Mouse (Mus musculus) intestine, postnatal 0 days (tissue): ENCODE results near the gene Spef1. TPM values are rescaled to one million over a fixed set of nuclear protein-coding genes. Genes with fewer than 3 reads are reported as not detected.

Experiments used
- ATAC-seq: fragments of 200-750 bp; cut with Nextera tagmentation; 2 replicates; pipeline ENCODE4 v1.8.0; 2017; ENCODE audit warnings: mild to moderate bottlenecking, moderate TSS enrichment, moderate library complexity
- H3K27ac ChIP-seq: fragments of 300-500 bp; sonication (generic); 2 replicates; pipeline ENCODE4 v1.5.1; 2014; ENCODE audit warnings: mild to moderate bottlenecking, low read depth, low read length, moderate library complexity
- H3K27me3 ChIP-seq: fragments of 300-500 bp; sonication (generic); replicated peaks from 2 replicates; pipeline ENCODE4 v1.6.1; 2014; ENCODE audit warnings: low read length, mixed read lengths; ENCODE audit not compliant: control insufficient read depth, insufficient read depth
- H3K36me3 ChIP-seq: fragments of 300-500 bp; sonication (generic); 2 replicates; pipeline ENCODE4 v1.6.1; 2014; ENCODE audit warnings: mild to moderate bottlenecking, moderate library complexity; ENCODE audit not compliant: control insufficient read depth, insufficient read depth
- H3K4me1 ChIP-seq: fragments of 300-500 bp; sonication (generic); replicated peaks from 2 replicates; pipeline ENCODE4 v1.6.1; 2014; ENCODE audit warnings: antibody characterized with exemption, low read length, mixed read lengths; ENCODE audit not compliant: control insufficient read depth, insufficient read depth
- H3K4me2 ChIP-seq: fragments of 300-500 bp; sonication (generic); replicated peaks from 2 replicates; pipeline ENCODE4 v1.6.1; 2014; ENCODE audit warnings: low read depth, mild to moderate bottlenecking, moderate library complexity
- H3K4me3 ChIP-seq: fragments of 300-500 bp; sonication (generic); 2 replicates; pipeline ENCODE4 v1.5.1; 2014; ENCODE audit warnings: low read depth, low read length
- H3K9ac ChIP-seq: fragments of 300-500 bp; sonication (generic); 2 replicates; pipeline ENCODE4 v1.6.1; 2014; ENCODE audit warnings: mild to moderate bottlenecking, low read depth, low read length
- H3K9me3 ChIP-seq: fragments of 300-500 bp; sonication (generic); 2 replicates; pipeline ENCODE4 v1.6.1; 2016; ENCODE audit warnings: mixed run types; ENCODE audit not compliant: control insufficient read depth
- CTCF ChIP-seq: sonication (generic); IDR thresholded peaks from 2 replicates; pipeline ENCODE4 v1.5.1; 2016; ENCODE audit warnings: low read depth, mild to moderate bottlenecking, control low read depth, antibody characterized with exemption, moderate library complexity
- WGBS: fragments of 180-500 bp; shearing (Covaris S2); extraction: QIAGEN DNeasy Blood & Tissue Kit; methylation state at CpG from one replicate; pipeline ENCODE4 v1.1.7; 2014; 5-methylcytosine and 5-hydroxymethylcytosine counted together
- polyA plus RNA-seq: library from polyadenylated mRNA; unstranded; fragments of >200 nt; fragmentation: Nextera tagmentation; extraction: Ambion mirVana; gene quantifications from 2 replicates; pipeline ENCODE4 v1.2.1, GENCODE M21; 2015

Gene Spef1
- polyA plus RNA-seq, 1 experiment from 2014 or later = 2.0 TPM

GRCm38 (mm10) chr2:131130849-131131248 lies 56.2 kb downstream of the Spef1 start:
- no peaks in the 10 kb centered on the region for H3K9me3 ChIP-seq
- TF ChIP-seq CTCF = no peak
- WGBS = 69% methylated on average over 2 of the region's 2 CpGs
- no peak overlapping the region for H3K4me2 ChIP-seq
- H3K27me3 ChIP-seq = no peaks in the 10 kb centered on the region
- H3K27ac ChIP-seq = no peak overlapping the region
- ATAC-seq = no peak
- H3K4me3 ChIP-seq = no peak overlapping the region
- no peak overlapping the region for H3K9ac ChIP-seq
- H3K4me1 ChIP-seq = peaks cover 7% of the 10 kb centered on the region; the same call in 1 of the 2 replicates
- H3K36me3 ChIP-seq = no peaks in the 10 kb centered on the region

GRCm38 (mm10) chr2:131129836-131130235 lies 57.2 kb downstream of the Spef1 start:
- no peaks in the 10 kb centered on the region for H3K36me3 ChIP-seq
- no peak overlapping the region; the same call in 1 of the 2 replicates for H3K4me2 ChIP-seq
- no peaks in the 10 kb centered on the region for H3K9me3 ChIP-seq
- TF ChIP-seq CTCF = no peak
- no peak overlapping the region for H3K27ac ChIP-seq
- ATAC-seq = no peak
- H3K27me3 ChIP-seq = no peaks in the 10 kb centered on the region
- H3K4me3 ChIP-seq = no peak overlapping the region
- H3K9ac ChIP-seq = no peak overlapping the region
- WGBS = 34% methylated on average over 5 of the region's 5 CpGs
- H3K4me1 ChIP-seq = peaks cover 7% of the 10 kb centered on the region; the same call in 1 of the 2 replicates

- no peak for TF ChIP-seq CTCF
- Histone ChIP-seq H3K9me3 (no peaks in the 10 kb centered on the region), H3K27ac (no peak overlapping the region), H3K27me3 (no peaks in the 10 kb centered on the region), H3K4me3 (no peak overlapping the region), H3K4me1 (peaks cover 7% of the 10 kb centered on the region; the same call in 1 of the 2 replicates), H3K36me3 (no peaks in the 10 kb centered on the region), H3K4me2 (0 out of 2 replicates have a peak overlapping the region, but pooled peaks have one; percentile 14), H3K9ac (no peak overlapping the region)
- no peak for ATAC-seq
- WGBS = 72% methylated on average over 3 of the region's 3 CpGs
These were observed 58.4 kb downstream of the Spef1 start for GRCm38 (mm10) chr2:131128636-131129157.

DNA sequence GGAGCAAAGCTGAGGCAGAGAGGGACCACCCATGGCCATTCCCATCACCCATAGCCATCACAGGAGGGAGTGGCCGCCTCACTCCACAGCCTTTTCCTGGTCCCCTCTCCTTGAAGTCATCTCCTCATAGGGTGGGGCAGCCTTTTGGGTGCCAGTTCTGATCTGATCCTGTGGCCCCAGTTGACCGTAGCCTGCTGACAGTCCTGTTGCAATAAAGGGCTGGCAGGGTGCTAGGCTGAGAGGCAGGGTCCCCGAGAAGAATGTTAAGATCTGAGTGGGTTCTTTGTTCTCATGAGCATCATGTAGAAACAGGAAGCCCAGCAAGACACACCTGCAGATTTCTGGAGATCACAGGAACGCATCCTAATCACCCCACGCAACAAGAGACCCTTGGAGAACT lies 58.9 kb downstream of the Spef1 start:
- H3K4me3 ChIP-seq = peak overlapping the region; percentile 45
- H3K27me3 ChIP-seq = no peaks in the 10 kb centered on the region
- no peak for TF ChIP-seq CTCF
- peak overlapping the region; percentile 74; the same call in 1 of the 2 replicates for H3K4me2 ChIP-seq
- H3K9ac ChIP-seq = no peak overlapping the region
- H3K9me3 ChIP-seq = no peaks in the 10 kb centered on the region
- WGBS = 76% methylated on average over 5 of the region's 5 CpGs
- peaks cover 7% of the 10 kb centered on the region; the same call in 1 of the 2 replicates for H3K4me1 ChIP-seq
- no peak for ATAC-seq
- no peaks in the 10 kb centered on the region for H3K36me3 ChIP-seq
- H3K27ac ChIP-seq = no peak overlapping the region

DNA sequence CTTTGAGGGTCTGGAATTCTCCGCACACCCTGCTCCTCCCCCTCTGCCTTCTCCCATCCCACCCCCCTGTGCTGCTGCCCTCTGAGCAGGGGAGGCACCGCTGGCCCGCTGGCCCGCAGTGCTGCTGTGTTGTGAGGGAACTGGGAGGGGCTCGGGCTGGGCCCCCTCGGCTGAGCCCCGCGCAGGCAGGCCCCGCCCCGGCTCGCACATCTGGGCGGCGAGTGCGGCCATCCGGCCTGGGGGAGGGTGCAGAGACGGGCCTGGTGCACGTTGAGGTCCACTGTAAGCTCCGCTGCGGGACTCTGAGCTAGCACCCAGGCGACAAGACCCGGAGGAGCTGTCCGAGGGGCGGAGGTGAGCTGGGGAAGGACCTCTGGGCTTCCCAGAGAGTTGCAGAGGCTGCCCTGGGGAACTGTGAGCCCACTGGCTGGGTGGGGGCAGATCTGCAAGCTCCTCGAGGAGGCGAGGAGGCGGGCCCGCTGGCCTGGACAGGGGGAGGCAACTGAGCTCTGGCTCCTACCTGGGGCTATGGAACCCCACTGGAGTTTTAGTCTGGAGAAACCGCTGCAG lies 59.8 kb downstream of the Spef1 start, which contains the start of gene Hspa12b:
TSS of gene Hspa12b (plus strand) at position 120 of the 570 bp plus-strand sequence.
- peak within 1 kb of the TSS; percentile 46; the same call in 1 of the 2 replicates for H3K27ac ChIP-seq
- TF ChIP-seq CTCF = no peak

GRCm38 (mm10) chr2:131125964-131126815 lies 60.9 kb downstream of the Spef1 start:
- no peak for TF ChIP-seq CTCF
- Histone ChIP-seq H3K4me2 (no peak overlapping the region), H3K27ac (no peak overlapping the region), H3K9ac (no peak overlapping the region), H3K4me3 (no peak overlapping the region), H3K27me3 (no peaks in the 10 kb centered on the region), H3K4me1 (peaks cover 7% of the 10 kb centered on the region; the same call in 1 of the 2 replicates), H3K36me3 (no peaks in the 10 kb centered on the region), H3K9me3 (no peaks in the 10 kb centered on the region)
- no peak for ATAC-seq
- 72% methylated on average over 9 of the region's 9 CpGs for WGBS

More for the DNA sequence above, 59.8 kb downstream of the Spef1 start, which contains the start of gene Hspa12b:
- WGBS = 4% methylated on average over 25 of the region's 28 CpGs
- no peaks in the 10 kb centered on the region for H3K9me3 ChIP-seq
- no peaks in the 10 kb centered on the region for H3K27me3 ChIP-seq
- H3K36me3 ChIP-seq = no peaks in the 10 kb centered on the region
- peak within 1 kb of the TSS; percentile 74 for H3K4me2 ChIP-seq
- ATAC-seq = peak; percentile 57
- H3K9ac ChIP-seq = peak within 1 kb of the TSS; percentile 48
- peaks cover 7% of the 10 kb centered on the region; the same call in 1 of the 2 replicates for H3K4me1 ChIP-seq
- H3K4me3 ChIP-seq = peak within 1 kb of the TSS; percentile 45
